Mouse (Mus musculus): ENCODE measurements around the gene Kcnk2. TPM values are rescaled to one million over a fixed set of nuclear protein-coding genes. Genes with fewer than 3 reads are reported as not detected.

The Kcnk2 gene
- polyA plus RNA-seq, 1 experiment from 2014 or later: 18.1 TPM

DNA sequence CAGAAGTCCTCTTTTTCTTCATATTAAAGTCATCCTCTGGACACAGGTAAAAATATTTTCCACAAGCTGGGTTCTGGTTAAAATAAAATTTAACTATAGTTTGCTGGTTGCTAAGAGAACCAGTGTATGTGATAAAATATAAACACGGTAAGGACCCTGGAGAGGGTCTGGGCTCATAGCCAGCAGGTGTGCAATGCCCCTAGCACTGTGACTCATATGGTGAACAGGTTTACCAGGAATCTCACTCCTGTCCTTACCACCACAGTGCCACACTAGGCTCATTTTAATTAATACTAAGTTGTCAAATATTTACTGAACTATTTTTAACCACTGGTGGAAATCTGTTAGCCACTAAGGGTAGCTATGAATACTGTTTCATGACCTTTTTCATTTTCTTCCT, 48.2 kb downstream of the Kcnk2 start:
- Histone ChIP-seq H3K9me3 (ENCODE audit: control insufficient read depth, low read length) (no peaks in the 10 kb centered on the region), H3K27me3 (replicated peaks; ENCODE audit: control insufficient read depth, insufficient read depth, low read length) (no peaks in the 10 kb centered on the region), H3K27ac (ENCODE audit: low read depth, low read length) (no peak overlapping the region), H3K36me3 (ENCODE audit: control insufficient read depth, insufficient read depth, low read length) (no peaks in the 10 kb centered on the region), H3K4me1 (ENCODE audit: control insufficient read depth, insufficient read depth, low read depth, low read length) (no peaks in the 10 kb centered on the region), H3K4me3 (ENCODE audit: low read length) (no peak overlapping the region), H3K4me2 (ENCODE audit: low read length) (no peak overlapping the region), H3K9ac (ENCODE audit: low read depth, low read length) (no peak overlapping the region)
- WGBS: 70% methylated on average over 1 of the region's 1 CpGs
- ATAC-seq: no peak

DNA sequence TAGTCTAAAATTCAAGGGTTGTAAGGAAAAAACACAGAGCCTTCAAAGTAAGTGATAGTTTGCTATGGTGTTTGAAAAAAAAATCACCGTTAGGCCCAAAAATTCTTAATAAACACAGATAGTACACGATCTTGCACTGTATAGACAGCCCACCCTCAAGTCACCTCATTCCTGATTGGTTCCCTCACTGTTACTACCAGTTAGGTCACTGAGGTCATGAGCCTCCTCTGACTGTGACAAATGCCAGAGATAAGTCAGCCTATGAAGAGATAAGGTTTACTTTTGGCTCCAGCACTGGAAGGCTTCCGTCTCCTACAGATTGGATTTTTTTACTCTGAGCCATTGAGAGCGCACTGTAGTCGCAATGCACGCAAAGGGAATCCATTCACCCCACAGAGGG, 50.3 kb downstream of the Kcnk2 start:
- Histone ChIP-seq H3K36me3 (ENCODE audit: control insufficient read depth, insufficient read depth, low read length) (no peaks in the 10 kb centered on the region), H3K27me3 (replicated peaks; ENCODE audit: control insufficient read depth, insufficient read depth, low read length) (no peaks in the 10 kb centered on the region), H3K4me3 (ENCODE audit: low read length) (no peak overlapping the region), H3K27ac (ENCODE audit: low read depth, low read length) (no peak overlapping the region), H3K9me3 (ENCODE audit: control insufficient read depth, low read length) (no peaks in the 10 kb centered on the region), H3K4me1 (ENCODE audit: control insufficient read depth, insufficient read depth, low read depth, low read length) (no peaks in the 10 kb centered on the region), H3K9ac (ENCODE audit: low read depth, low read length) (no peak overlapping the region), H3K4me2 (ENCODE audit: low read length) (no peak overlapping the region)
- ATAC-seq: no peak
- 95% methylated on average over 6 of the region's 6 CpGs for WGBS

DNA sequence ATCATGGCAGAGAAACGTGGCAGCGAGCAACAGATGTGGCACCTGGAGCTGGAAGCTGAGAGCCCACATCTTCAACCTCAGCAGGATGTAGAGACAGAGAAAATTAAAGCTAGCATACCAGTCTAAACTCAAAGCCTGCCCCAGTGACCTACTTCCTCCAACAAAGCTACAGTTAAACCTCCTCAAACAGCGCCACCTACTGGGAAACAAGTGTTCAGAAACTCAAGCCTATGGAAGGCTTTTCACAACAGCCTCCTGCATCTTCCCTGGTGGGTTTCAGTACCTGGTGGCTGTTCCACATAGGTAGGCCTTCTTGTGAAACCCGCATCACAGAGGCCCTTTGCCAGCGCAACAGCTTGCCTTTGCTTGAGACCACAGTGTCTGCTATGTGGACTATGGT, 52.9 kb downstream of the Kcnk2 start:
- Histone ChIP-seq H3K4me3 (ENCODE audit: low read length) (no peak overlapping the region), H3K27me3 (replicated peaks; ENCODE audit: control insufficient read depth, insufficient read depth, low read length) (no peaks in the 10 kb centered on the region), H3K36me3 (ENCODE audit: control insufficient read depth, insufficient read depth, low read length) (no peaks in the 10 kb centered on the region), H3K9me3 (ENCODE audit: control insufficient read depth, low read length) (no peaks in the 10 kb centered on the region), H3K4me1 (ENCODE audit: control insufficient read depth, insufficient read depth, low read depth, low read length) (peaks cover 2% of the 10 kb centered on the region; the same call in 1 of the 2 replicates), H3K9ac (ENCODE audit: low read depth, low read length) (no peak overlapping the region), H3K4me2 (ENCODE audit: low read length) (no peak overlapping the region), H3K27ac (ENCODE audit: low read depth, low read length) (no peak overlapping the region)
- WGBS: 87% methylated on average over 5 of the region's 5 CpGs
- ATAC-seq: no peak

DNA sequence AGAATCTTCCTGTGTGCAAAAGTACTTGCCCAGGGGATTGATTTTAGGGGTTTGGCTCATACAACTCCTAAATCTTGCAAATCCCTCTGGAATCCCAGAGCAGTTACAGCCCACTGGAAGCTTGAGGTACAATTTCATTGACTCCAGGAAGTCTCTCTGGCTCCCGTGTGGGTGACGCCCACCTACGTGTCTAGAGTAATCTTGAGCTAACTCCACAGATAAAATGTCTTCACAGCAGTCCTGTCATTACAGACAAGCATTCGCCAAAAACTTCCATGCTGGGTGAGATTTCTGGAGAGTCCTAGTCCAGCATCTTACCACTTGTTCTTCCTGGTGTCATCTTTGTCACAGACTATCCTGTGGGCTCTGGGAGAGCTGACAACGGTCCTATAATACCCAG, 56.9 kb downstream of the Kcnk2 start:
- H3K36me3 ChIP-seq (ENCODE audit: control insufficient read depth, insufficient read depth, low read length): no peaks in the 10 kb centered on the region
- H3K9ac ChIP-seq (ENCODE audit: low read depth, low read length): no peak overlapping the region
- no peak overlapping the region for H3K4me2 ChIP-seq (ENCODE audit: low read length)
- no peak for ATAC-seq
- WGBS: 83% methylated on average over 5 of the region's 5 CpGs
- H3K4me1 ChIP-seq (ENCODE audit: control insufficient read depth, insufficient read depth, low read depth, low read length): peaks cover 10% of the 10 kb centered on the region
- no peak overlapping the region for H3K27ac ChIP-seq (ENCODE audit: low read depth, low read length)
- H3K27me3 ChIP-seq (replicated peaks; ENCODE audit: control insufficient read depth, insufficient read depth, low read length): no peaks in the 10 kb centered on the region
- no peaks in the 10 kb centered on the region for H3K9me3 ChIP-seq (ENCODE audit: control insufficient read depth, low read length)
- H3K4me3 ChIP-seq (ENCODE audit: low read length): no peak overlapping the region

DNA sequence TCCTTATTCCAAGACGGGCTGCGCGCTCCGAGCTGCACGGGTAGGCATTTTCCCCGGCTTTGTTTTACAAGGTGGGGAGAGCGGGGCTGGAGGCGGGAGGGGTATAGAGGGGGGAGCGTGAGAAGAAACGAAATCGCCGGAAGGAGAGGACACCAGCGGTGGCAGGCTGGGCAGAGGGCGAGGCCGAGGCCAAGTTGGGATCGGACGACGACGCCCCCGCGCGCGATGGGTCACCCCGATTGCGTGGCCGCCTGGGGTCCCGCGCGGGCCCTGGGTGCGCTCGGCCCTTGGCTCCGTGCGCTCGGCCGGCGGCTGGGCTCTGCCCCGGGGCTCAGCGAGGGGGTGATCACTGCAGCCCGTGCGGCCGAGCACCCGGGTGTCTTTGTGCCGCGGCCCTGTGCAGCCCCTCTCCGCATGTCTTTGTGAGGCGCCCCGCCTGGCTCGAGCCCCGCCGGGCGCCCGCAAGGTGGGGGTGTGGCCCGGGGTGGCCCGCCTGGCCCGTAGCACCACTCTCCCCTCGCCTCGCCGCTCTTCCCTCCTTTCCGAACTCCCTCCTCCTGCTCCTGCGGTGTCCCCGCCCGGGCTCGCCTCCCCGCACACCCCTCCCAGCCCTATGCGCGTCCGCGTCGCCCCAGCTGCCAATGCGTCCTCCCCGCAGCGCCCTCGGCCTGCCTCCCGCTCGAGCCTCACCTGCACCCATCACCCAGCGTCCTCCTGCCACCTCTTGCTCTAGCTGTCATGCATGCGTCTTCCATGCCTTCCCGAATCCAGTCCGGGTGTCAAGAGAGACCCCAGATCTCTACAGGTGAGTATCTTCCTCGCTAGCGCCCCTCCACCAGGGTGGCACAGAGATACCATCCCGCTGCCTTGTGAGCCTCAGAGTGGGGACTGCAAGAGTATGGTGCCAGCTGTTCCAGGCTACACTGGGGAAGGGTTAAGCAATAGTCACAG, 58.5 kb downstream of the Kcnk2 start:
- WGBS: 1% methylated on average over 56 of the region's 82 CpGs
- no peaks in the 10 kb centered on the region for H3K27me3 ChIP-seq (replicated peaks; ENCODE audit: control insufficient read depth, insufficient read depth, low read length)
- peak; percentile 86 for ATAC-seq

DNA sequence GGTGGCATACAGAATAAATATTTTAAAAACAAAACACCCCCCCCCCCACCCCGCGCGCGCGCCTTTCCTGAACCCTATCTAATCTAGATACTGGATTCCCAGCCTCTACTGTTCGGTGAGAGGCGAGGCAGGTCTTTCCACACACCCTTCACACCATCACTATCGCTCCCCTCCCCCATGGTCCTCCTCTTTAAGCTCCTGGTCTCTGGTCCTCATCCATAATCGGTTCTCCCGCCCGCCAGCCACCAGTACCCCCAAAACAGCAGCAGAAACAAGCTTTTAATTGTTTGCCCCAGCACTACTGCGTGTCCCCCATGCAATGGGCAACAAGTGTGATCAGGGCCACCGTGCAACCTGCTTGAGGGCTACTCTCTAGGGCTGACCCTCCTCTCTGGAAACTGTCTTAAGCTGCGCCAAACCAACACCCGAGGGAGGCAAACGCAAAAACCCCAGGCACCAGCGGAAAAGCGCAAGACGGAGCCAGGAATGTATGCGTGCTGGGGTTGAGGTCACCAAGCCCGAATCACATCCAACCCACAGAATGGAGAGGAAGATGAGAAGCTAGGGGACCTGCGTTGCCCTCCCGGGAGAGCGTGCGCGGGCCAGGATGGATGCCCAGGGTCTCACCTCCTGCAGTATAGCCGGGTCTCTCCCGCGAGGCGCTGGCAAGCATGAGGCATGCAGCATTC, 59.5 kb downstream of the Kcnk2 start:
- WGBS: 3% methylated on average over 30 of the region's 30 CpGs
- no peaks in the 10 kb centered on the region for H3K36me3 ChIP-seq (ENCODE audit: control insufficient read depth, insufficient read depth, low read length)
- peak overlapping the region; percentile 90 for H3K4me2 ChIP-seq (ENCODE audit: low read length)
- H3K4me1 ChIP-seq (ENCODE audit: control insufficient read depth, insufficient read depth, low read depth, low read length): peaks cover 10% of the 10 kb centered on the region
- H3K9ac ChIP-seq (ENCODE audit: low read depth, low read length): peak overlapping the region; percentile 76
- H3K27me3 ChIP-seq (replicated peaks; ENCODE audit: control insufficient read depth, insufficient read depth, low read length): no peaks in the 10 kb centered on the region
- peak; percentile 57 for ATAC-seq
- H3K27ac ChIP-seq (ENCODE audit: low read depth, low read length): peak overlapping the region; percentile 68
- no peaks in the 10 kb centered on the region for H3K9me3 ChIP-seq (ENCODE audit: control insufficient read depth, low read length)
- H3K4me3 ChIP-seq (ENCODE audit: low read length): peak overlapping the region; percentile 82

More for the DNA sequence above, 58.5 kb downstream of the Kcnk2 start:
- peaks cover 10% of the 10 kb centered on the region for H3K4me1 ChIP-seq (ENCODE audit: control insufficient read depth, insufficient read depth, low read depth, low read length)
- no peaks in the 10 kb centered on the region for H3K36me3 ChIP-seq (ENCODE audit: control insufficient read depth, insufficient read depth, low read length)
- peak overlapping the region; percentile 89 for H3K9ac ChIP-seq (ENCODE audit: low read depth, low read length)
- peak overlapping the region; percentile 82 for H3K4me3 ChIP-seq (ENCODE audit: low read length)
- H3K27ac ChIP-seq (ENCODE audit: low read depth, low read length): peak overlapping the region; percentile 80
- peak overlapping the region; percentile 90 for H3K4me2 ChIP-seq (ENCODE audit: low read length)
- no peaks in the 10 kb centered on the region for H3K9me3 ChIP-seq (ENCODE audit: control insufficient read depth, low read length)

DNA sequence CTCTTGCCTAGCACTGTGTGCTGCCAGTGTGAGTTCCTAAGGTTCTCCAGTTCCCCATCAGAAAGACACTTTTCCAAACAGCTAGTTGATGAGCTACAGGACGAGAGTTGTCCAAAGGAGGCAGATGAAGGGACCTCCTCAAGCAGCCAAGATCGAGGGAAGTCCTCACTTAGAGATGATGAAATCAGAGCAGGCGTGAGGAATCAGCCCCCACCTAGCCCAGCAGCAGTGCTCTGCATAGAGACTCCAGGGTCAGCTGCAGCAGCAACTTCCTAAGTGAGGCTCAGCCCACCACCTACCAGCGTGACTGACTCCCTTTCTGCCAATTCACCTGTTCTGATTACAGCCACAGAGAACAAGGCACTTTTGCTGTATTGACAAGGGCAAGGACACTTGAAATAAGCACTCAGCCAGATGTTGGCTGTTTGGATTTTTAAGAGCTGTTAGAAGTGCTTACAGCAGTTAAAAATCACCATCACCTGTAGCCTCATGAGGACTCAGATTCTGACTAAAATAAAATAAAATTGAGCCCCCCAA, 60.6 kb downstream of the Kcnk2 start:
- WGBS: 33% methylated on average over 4 of the region's 4 CpGs
- peak overlapping the region; percentile 50 for H3K9ac ChIP-seq (ENCODE audit: low read depth, low read length)
- H3K27ac ChIP-seq (ENCODE audit: low read depth, low read length): no peak overlapping the region
- no peak for ATAC-seq
- H3K4me3 ChIP-seq (ENCODE audit: low read length): peak overlapping the region; percentile 82
- H3K9me3 ChIP-seq (ENCODE audit: control insufficient read depth, low read length): no peaks in the 10 kb centered on the region
- no peaks in the 10 kb centered on the region for H3K36me3 ChIP-seq (ENCODE audit: control insufficient read depth, insufficient read depth, low read length)
- peak overlapping the region; percentile 90 for H3K4me2 ChIP-seq (ENCODE audit: low read length)
- H3K4me1 ChIP-seq (ENCODE audit: control insufficient read depth, insufficient read depth, low read depth, low read length): peaks cover 10% of the 10 kb centered on the region
- no peaks in the 10 kb centered on the region for H3K27me3 ChIP-seq (replicated peaks; ENCODE audit: control insufficient read depth, insufficient read depth, low read length)

DNA sequence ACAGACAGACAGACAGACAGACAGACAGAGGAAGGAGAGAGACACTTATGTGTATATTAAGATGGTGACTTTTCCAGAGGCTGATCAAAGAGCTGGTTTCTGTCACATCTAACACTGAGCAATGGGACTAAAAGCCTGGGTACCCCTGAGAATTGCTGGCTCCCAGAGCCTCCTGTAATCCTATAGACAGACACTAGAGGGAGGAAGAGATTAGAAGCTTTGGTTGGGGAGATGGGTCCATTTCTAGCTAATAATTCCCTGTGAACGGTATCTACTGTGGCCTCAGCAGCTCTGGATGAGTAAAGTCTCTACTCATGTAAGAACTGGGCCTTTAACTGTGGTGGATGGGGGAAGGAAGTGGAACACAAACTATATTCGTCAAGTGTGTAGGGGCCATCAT, 86.2 kb downstream of the Kcnk2 start:
- no peaks in the 10 kb centered on the region for H3K36me3 ChIP-seq (ENCODE audit: control insufficient read depth, insufficient read depth, low read length)
- WGBS: 61% methylated on average over 2 of the region's 2 CpGs
- H3K4me1 ChIP-seq (ENCODE audit: control insufficient read depth, insufficient read depth, low read depth, low read length): no peaks in the 10 kb centered on the region
- H3K9ac ChIP-seq (ENCODE audit: low read depth, low read length): no peak overlapping the region
- H3K27ac ChIP-seq (ENCODE audit: low read depth, low read length): no peak overlapping the region
- H3K27me3 ChIP-seq (replicated peaks; ENCODE audit: control insufficient read depth, insufficient read depth, low read length): no peaks in the 10 kb centered on the region
- H3K9me3 ChIP-seq (ENCODE audit: control insufficient read depth, low read length): no peaks in the 10 kb centered on the region
- H3K4me2 ChIP-seq (ENCODE audit: low read length): no peak overlapping the region
- H3K4me3 ChIP-seq (ENCODE audit: low read length): no peak overlapping the region
- ATAC-seq: no peak

DNA sequence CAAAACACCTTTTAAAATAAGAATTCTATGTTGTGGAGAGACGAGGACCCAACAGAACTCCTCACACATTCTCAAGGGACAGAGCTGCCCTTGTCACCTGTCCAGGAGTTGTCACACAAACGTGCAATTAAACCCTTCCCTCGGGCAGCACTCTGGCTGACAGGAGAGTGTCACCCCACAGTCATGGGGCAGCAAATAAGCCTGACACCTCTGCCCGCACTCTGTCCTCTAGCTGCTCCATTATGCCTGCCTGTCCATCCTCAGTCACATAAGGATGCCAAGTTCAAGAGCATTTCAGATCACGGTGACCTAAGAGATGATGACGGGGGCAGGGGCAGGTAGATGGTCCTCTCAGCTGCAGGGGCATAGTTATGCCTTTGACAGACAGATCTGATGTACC, 87.6 kb downstream of the Kcnk2 start:
- H3K9ac ChIP-seq (ENCODE audit: low read depth, low read length): no peak overlapping the region
- 79% methylated on average over 6 of the region's 6 CpGs for WGBS
- ATAC-seq: no peak
- peaks cover 6% of the 10 kb centered on the region for H3K4me1 ChIP-seq (ENCODE audit: control insufficient read depth, insufficient read depth, low read depth, low read length)
- no peaks in the 10 kb centered on the region for H3K9me3 ChIP-seq (ENCODE audit: control insufficient read depth, low read length)
- H3K4me3 ChIP-seq (ENCODE audit: low read length): no peak overlapping the region
- no peak overlapping the region for H3K27ac ChIP-seq (ENCODE audit: low read depth, low read length)
- no peaks in the 10 kb centered on the region for H3K36me3 ChIP-seq (ENCODE audit: control insufficient read depth, insufficient read depth, low read length)
- H3K27me3 ChIP-seq (replicated peaks; ENCODE audit: control insufficient read depth, insufficient read depth, low read length): no peaks in the 10 kb centered on the region
- no peak overlapping the region for H3K4me2 ChIP-seq (ENCODE audit: low read length)
